Mouse (Mus musculus): ENCODE measurements around the gene Cd24a. TPM values are rescaled to one million over a fixed set of nuclear protein-coding genes. Genes with fewer than 3 reads are reported as not detected.

Cd24a gene
- total RNA-seq, 2 experiments from 2014 or later, result 14.6 to 22.6 TPM

GRCm38 (mm10) chr10:43584538-43584937 is 6.5 kb downstream of the Cd24a start:
- DNase-seq, result no peak

- DNase-seq, result no peak
Observed at GRCm38 (mm10) chr10:43588470-43589177, 10.5 kb downstream of the Cd24a start.

- no peak for DNase-seq
Observed at GRCm38 (mm10) chr10:43591477-43591876, 13.4 kb downstream of the Cd24a start.

- no peak for DNase-seq
Observed at GRCm38 (mm10) chr10:43593182-43593581, 15.1 kb downstream of the Cd24a start.

GRCm38 (mm10) chr10:43594187-43594586 is 16.1 kb downstream of the Cd24a start:
- DNase-seq, result no peak

GRCm38 (mm10) chr10:43594894-43595293 is 16.8 kb downstream of the Cd24a start:
- DNase-seq, result no peak

- DNase-seq, result no peak
Observed at GRCm38 (mm10) chr10:43598067-43598726, 20.1 kb downstream of the Cd24a start.

- DNase-seq, result no peak
Observed at GRCm38 (mm10) chr10:43601039-43601438, 23.0 kb downstream of the Cd24a start.

GRCm38 (mm10) chr10:43601511-43602396 is 23.7 kb downstream of the Cd24a start:
- no peak for DNase-seq

- no peak for DNase-seq
Observed at GRCm38 (mm10) chr10:43603975-43604686, 26.0 kb downstream of the Cd24a start.

- no peak for DNase-seq
Observed at GRCm38 (mm10) chr10:43604687-43605250, 26.7 kb downstream of the Cd24a start.

- no peak for DNase-seq
Observed at GRCm38 (mm10) chr10:43605901-43606300, 27.8 kb downstream of the Cd24a start.

GRCm38 (mm10) chr10:43609507-43609906 is 31.4 kb downstream of the Cd24a start:
- no peak for DNase-seq

- no peak for DNase-seq
Observed at GRCm38 (mm10) chr10:43609958-43610357, 31.9 kb downstream of the Cd24a start.

- no peak for DNase-seq
Observed at GRCm38 (mm10) chr10:43611081-43611480, 33.0 kb downstream of the Cd24a start.

GRCm38 (mm10) chr10:43619059-43619531 is 41.0 kb downstream of the Cd24a start:
- DNase-seq, result no peak

GRCm38 (mm10) chr10:43619939-43620338 is 41.9 kb downstream of the Cd24a start:
- DNase-seq, result no peak

GRCm38 (mm10) chr10:43623510-43623909 is 45.4 kb downstream of the Cd24a start:
- DNase-seq, result no peak

GRCm38 (mm10) chr10:43624362-43624761 is 46.3 kb downstream of the Cd24a start:
- no peak for DNase-seq

GRCm38 (mm10) chr10:43624791-43625398 is 46.8 kb downstream of the Cd24a start:
- DNase-seq, result no peak

GRCm38 (mm10) chr10:43625578-43625977 is 47.5 kb downstream of the Cd24a start:
- no peak for DNase-seq
